Mouse (Mus musculus): ENCODE data around the gene Antxr1. TPM values are rescaled to one million over a fixed set of nuclear protein-coding genes. Genes with fewer than 3 reads are reported as not detected.
A peak's percentile ranks its signal among the peaks of the same experiment; 100 is the strongest.

Antxr1 gene
- polyA plus RNA-seq, 1 experiment from 2014 or later = 0.47 TPM

DNA sequence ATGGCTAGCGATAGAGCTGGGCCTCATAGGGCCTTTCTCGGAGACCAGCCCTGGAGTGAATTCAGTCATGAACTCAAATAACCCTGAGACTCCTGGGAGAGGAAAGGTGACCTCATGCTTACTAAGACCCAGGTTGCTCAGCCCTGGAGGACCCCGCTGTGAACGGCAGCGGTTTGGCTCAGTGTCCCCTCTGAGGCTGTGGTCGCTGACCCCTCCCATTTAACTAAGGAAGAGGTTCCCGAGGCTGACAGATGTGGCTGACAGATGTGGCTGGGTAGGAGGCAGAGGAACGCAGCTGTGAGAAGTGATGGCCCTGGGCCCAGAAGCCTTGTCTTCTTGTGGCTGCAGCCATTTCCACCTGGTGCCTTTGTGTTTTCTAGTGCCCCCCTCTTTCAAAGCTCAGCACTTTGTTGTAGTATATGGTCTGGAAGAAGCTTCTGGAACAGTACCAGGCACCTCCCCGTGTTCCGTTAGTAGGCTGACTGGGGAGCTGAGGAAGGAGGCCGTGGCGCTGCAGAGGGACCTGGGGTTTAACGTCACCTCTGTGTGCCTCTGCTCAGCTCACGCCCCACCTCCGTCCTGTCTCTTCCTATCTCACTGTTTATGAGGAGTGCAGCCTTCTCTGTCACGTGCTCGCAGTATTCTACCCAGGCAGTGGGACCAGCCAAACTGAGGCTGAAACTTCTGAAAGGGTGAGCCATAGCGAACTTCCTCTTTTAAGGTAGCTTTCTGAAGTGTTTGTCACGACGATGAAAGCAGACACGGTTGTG is 183.0 kb downstream of the Antxr1 start:
- WGBS (ENCODE audit: insufficient replicate concordance) = 36% methylated on average over 21 of the region's 21 CpGs
- ATAC-seq (peak; percentile 90), DNase-seq (peak; percentile 47)
- Histone ChIP-seq H3K4me1 (ENCODE audit: insufficient read depth) (no peaks in the 10 kb centered on the region), H3K9ac (replicated peaks) (no peak overlapping the region), H3K9me3 (ENCODE audit: low read length) (no peaks in the 10 kb centered on the region), H3K4me3 (ENCODE audit: low read depth, low read length) (no peak overlapping the region), H3K27ac (ENCODE audit: low read depth) (peak overlapping the region; percentile 46), H3K36me3 (replicated peaks; ENCODE audit: insufficient read depth, low read length) (no peaks in the 10 kb centered on the region), H3K27me3 (ENCODE audit: insufficient read depth, low read length) (no peaks in the 10 kb centered on the region), H3K4me2 (ENCODE audit: low read depth, low read length) (peak overlapping the region; percentile 7)
- TF ChIP-seq EP300 (IDR thresholded peaks at IDR 0.05; ENCODE audit: low read depth) (no peak), CTCF (IDR thresholded peaks at IDR 0.05; ENCODE audit: low read depth) (no peak)

DNA sequence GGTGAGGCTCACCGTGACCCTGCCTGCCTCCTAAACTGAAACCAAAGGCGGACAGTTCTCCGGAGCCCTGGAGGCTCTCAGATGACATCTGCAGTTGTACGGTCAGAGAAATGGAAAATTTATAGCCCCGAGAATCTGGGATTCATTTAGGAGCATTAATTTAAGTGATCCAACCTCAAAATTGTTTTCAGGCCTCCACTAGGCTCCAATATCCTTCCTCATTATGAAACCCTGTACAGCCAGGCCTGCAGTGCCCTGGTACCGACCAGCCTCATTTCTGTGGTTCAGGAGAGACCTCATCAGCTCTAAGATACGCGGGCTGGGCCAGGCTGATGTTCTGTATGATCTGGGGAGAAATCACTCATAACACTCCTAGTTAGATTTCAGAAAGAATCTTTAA is 184.2 kb downstream of the Antxr1 start:
- Histone ChIP-seq H3K4me3 (ENCODE audit: low read depth, low read length) (no peak overlapping the region), H3K27ac (ENCODE audit: low read depth) (no peak overlapping the region), H3K27me3 (ENCODE audit: insufficient read depth, low read length) (no peaks in the 10 kb centered on the region), H3K4me1 (ENCODE audit: insufficient read depth) (no peaks in the 10 kb centered on the region), H3K9me3 (ENCODE audit: low read length) (no peaks in the 10 kb centered on the region), H3K9ac (replicated peaks) (no peak overlapping the region), H3K4me2 (ENCODE audit: low read depth, low read length) (no peak overlapping the region), H3K36me3 (replicated peaks; ENCODE audit: insufficient read depth, low read length) (no peaks in the 10 kb centered on the region)
- DNase-seq = no peak
- 85% methylated on average over 8 of the region's 8 CpGs for WGBS (ENCODE audit: insufficient replicate concordance)
- no peak for ATAC-seq
- TF ChIP-seq EP300 (IDR thresholded peaks at IDR 0.05; ENCODE audit: low read depth) (no peak), CTCF (IDR thresholded peaks at IDR 0.05; ENCODE audit: low read depth) (no peak)

DNA sequence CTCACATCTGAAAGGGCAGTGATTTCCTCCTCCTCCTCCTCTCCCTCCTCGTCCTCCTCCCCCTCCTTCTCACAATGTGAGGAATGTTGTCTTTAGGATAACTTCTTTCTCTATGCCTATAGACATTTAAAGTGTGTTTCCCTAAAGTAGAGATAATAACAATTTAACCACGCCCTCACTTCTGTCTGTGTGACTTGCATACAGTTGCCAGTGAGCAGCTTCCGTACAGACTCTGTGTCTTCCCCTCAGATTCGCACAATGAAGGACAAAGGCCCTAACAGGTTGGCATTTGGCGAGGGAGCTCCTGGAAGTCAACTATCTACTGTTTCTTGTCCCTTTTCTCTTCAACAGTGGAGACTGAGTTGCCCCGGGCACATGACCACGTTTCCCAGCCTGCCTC is 185.2 kb downstream of the Antxr1 start:
- no peaks in the 10 kb centered on the region for H3K9me3 ChIP-seq (ENCODE audit: low read length)
- H3K4me3 ChIP-seq (ENCODE audit: low read depth, low read length) = no peak overlapping the region
- no peak overlapping the region for H3K27ac ChIP-seq (ENCODE audit: low read depth)
- 71% methylated on average over 7 of the region's 7 CpGs for WGBS (ENCODE audit: insufficient replicate concordance)
- no peaks in the 10 kb centered on the region for H3K27me3 ChIP-seq (ENCODE audit: insufficient read depth, low read length)
- no peaks in the 10 kb centered on the region for H3K36me3 ChIP-seq (replicated peaks; ENCODE audit: insufficient read depth, low read length)
- no peaks in the 10 kb centered on the region for H3K4me1 ChIP-seq (ENCODE audit: insufficient read depth)
- no peak overlapping the region for H3K4me2 ChIP-seq (ENCODE audit: low read depth, low read length)
- DNase-seq (no peak), ATAC-seq (no peak)
- TF ChIP-seq CTCF (IDR thresholded peaks at IDR 0.05; ENCODE audit: low read depth) (no peak), EP300 (IDR thresholded peaks at IDR 0.05; ENCODE audit: low read depth) (no peak)
- H3K9ac ChIP-seq (replicated peaks) = no peak overlapping the region

DNA sequence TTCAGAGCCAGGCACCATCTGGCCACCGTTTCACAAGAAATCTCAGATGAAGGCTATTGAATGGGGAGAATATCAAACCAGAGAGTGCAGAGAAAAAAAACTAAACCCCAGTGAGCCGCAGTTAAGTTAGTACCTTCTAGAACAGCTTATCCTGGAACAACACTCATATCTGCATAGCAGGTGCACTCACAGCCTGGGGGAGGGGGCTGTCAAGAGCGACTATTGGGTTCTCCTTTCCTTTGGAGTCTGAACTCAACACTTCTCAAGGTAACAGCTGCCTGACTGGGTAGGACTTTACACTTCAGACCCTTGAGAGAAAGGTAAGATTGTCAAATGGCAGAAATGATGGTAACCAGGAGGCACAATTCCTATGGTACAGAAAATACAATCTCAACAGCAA is 187.7 kb downstream of the Antxr1 start:
- Histone ChIP-seq H3K4me1 (ENCODE audit: insufficient read depth) (no peaks in the 10 kb centered on the region), H3K36me3 (replicated peaks; ENCODE audit: insufficient read depth, low read length) (no peaks in the 10 kb centered on the region), H3K9ac (replicated peaks) (no peak overlapping the region), H3K9me3 (ENCODE audit: low read length) (no peaks in the 10 kb centered on the region), H3K4me3 (ENCODE audit: low read depth, low read length) (no peak overlapping the region), H3K27me3 (ENCODE audit: insufficient read depth, low read length) (no peaks in the 10 kb centered on the region), H3K27ac (ENCODE audit: low read depth) (no peak overlapping the region), H3K4me2 (ENCODE audit: low read depth, low read length) (no peak overlapping the region)
- DNase-seq = no peak
- ATAC-seq = no peak
- 48% methylated on average over 3 of the region's 3 CpGs for WGBS (ENCODE audit: insufficient replicate concordance)
- TF ChIP-seq EP300 (IDR thresholded peaks at IDR 0.05; ENCODE audit: low read depth) (no peak), CTCF (IDR thresholded peaks at IDR 0.05; ENCODE audit: low read depth) (no peak)

DNA sequence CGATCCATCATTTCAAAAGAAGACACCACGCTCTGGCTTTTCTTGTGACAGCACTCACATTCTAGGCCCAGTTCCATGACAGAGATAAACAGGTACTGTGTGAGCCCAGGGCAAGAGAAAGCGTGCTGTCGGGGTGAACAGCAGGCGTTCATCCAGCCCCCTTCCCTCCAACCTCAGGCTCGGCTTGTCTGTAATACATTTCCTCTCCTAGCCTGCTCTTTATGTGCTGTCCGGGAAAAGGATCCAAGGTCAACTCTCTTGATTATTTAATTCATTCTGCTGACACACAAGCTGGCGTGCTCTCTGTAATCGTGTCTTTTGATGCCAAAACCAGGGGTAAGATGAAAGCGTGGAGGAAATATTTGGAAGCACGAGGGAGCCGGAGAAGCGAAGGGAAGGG is 192.0 kb downstream of the Antxr1 start:
- Histone ChIP-seq H3K36me3 (replicated peaks; ENCODE audit: insufficient read depth, low read length) (no peaks in the 10 kb centered on the region), H3K4me2 (ENCODE audit: low read depth, low read length) (no peak overlapping the region), H3K9me3 (ENCODE audit: low read length) (no peaks in the 10 kb centered on the region), H3K27ac (ENCODE audit: low read depth) (no peak overlapping the region), H3K4me1 (ENCODE audit: insufficient read depth) (peaks cover 8% of the 10 kb centered on the region), H3K27me3 (ENCODE audit: insufficient read depth, low read length) (no peaks in the 10 kb centered on the region), H3K9ac (replicated peaks) (no peak overlapping the region), H3K4me3 (ENCODE audit: low read depth, low read length) (no peak overlapping the region)
- WGBS (ENCODE audit: insufficient replicate concordance) = 77% methylated on average over 13 of the region's 13 CpGs
- TF ChIP-seq EP300 (IDR thresholded peaks at IDR 0.05; ENCODE audit: low read depth) = no peak
- no peak for TF ChIP-seq CTCF (IDR thresholded peaks at IDR 0.05; ENCODE audit: low read depth)
- ATAC-seq (no peak), DNase-seq (no peak)

DNA sequence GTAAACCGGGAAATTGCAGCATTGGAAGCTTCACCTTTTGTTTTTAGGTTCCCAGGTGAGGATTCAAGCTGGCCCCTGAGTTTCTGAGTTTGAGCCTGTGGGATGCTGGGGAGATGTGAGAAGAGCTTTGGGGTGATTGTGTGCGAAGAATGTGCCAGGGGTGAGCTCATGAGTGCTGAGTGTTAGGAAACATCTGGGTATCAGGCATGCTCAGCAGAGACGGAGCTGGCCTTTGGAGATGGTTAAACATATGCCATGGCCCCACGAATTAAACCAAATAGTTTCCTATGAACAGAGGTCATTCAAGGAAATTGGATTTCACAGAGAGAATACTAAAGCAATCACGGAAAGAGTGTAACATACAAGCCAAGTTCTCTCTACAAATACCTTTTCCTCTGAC is 193.4 kb downstream of the Antxr1 start:
- Histone ChIP-seq H3K9ac (replicated peaks) (no peak overlapping the region), H3K27me3 (ENCODE audit: insufficient read depth, low read length) (no peaks in the 10 kb centered on the region), H3K4me3 (ENCODE audit: low read depth, low read length) (no peak overlapping the region), H3K27ac (ENCODE audit: low read depth) (no peak overlapping the region), H3K4me1 (ENCODE audit: insufficient read depth) (peaks cover 8% of the 10 kb centered on the region), H3K4me2 (ENCODE audit: low read depth, low read length) (no peak overlapping the region), H3K9me3 (ENCODE audit: low read length) (no peaks in the 10 kb centered on the region), H3K36me3 (replicated peaks; ENCODE audit: insufficient read depth, low read length) (no peaks in the 10 kb centered on the region)
- DNase-seq (no peak), ATAC-seq (no peak)
- TF ChIP-seq CTCF (IDR thresholded peaks at IDR 0.05; ENCODE audit: low read depth) (no peak), EP300 (IDR thresholded peaks at IDR 0.05; ENCODE audit: low read depth) (no peak)
- WGBS (ENCODE audit: insufficient replicate concordance) = 74% methylated on average over 5 of the region's 5 CpGs
